Mouse (Mus musculus) limb, embryonic 11.5 days (tissue): Measurements from ENCODE around the gene Lpar4. TPM values are rescaled to one million over a fixed set of nuclear protein-coding genes. Genes with fewer than 3 reads are reported as not detected.

Experiments used
- ATAC-seq: fragments of 200-750 bp; cut with Nextera tagmentation; 2 replicates; pipeline ENCODE4 v1.8.0; 2017; ENCODE audit warnings: low read depth; ENCODE audit not compliant: insufficient number of reproducible peaks, low FRiP score, low TSS enrichment
- DNase-seq: peaks from one replicate; pipeline ENCODE4 v3.0.0-alpha.2; 2015; ENCODE audit warnings: low spot score
- H3K27ac ChIP-seq: fragments of 300-500 bp; sonication (generic); replicated peaks from 2 replicates; pipeline ENCODE4 v1.5.1; 2014; ENCODE audit warnings: low read depth, mild to moderate bottlenecking, low read length
- H3K27me3 ChIP-seq: fragments of 300-500 bp; sonication (generic); 2 replicates; pipeline ENCODE4 v1.6.1; 2014; ENCODE audit warnings: mild to moderate bottlenecking, low read length, mixed read lengths; ENCODE audit not compliant: control insufficient read depth, insufficient read depth
- H3K36me3 ChIP-seq: fragments of 300-500 bp; sonication (generic); 2 replicates; pipeline ENCODE4 v1.6.1; 2014; ENCODE audit warnings: mild to moderate bottlenecking, low read length, moderate library complexity, mixed read lengths; ENCODE audit not compliant: control insufficient read depth, insufficient read depth
- H3K4me1 ChIP-seq: fragments of 300-500 bp; sonication (generic); 2 replicates; pipeline ENCODE4 v1.6.1; 2014; ENCODE audit warnings: low read length, mixed read lengths; ENCODE audit not compliant: control insufficient read depth, insufficient read depth
- H3K4me2 ChIP-seq: fragments of 300-500 bp; sonication (generic); 2 replicates; pipeline ENCODE4 v1.6.1; 2014; ENCODE audit warnings: low read depth, mild to moderate bottlenecking, moderate library complexity; ENCODE audit not compliant: severe bottlenecking
- H3K4me3 ChIP-seq: fragments of 300-500 bp; sonication (generic); 2 replicates; pipeline ENCODE4 v1.5.1; 2014; ENCODE audit warnings: low read depth, low read length
- H3K9ac ChIP-seq: fragments of 300-500 bp; sonication (generic); 2 replicates; pipeline ENCODE4 v1.6.1; 2014; ENCODE audit warnings: mild to moderate bottlenecking, low read length
- H3K9me3 ChIP-seq: fragments of 300-500 bp; sonication (generic); 2 replicates; pipeline ENCODE4 v1.6.1; 2016; ENCODE audit warnings: low read length; ENCODE audit not compliant: control insufficient read depth
- WGBS: fragments of 180-500 bp; shearing (Covaris S2); extraction: QIAGEN DNeasy Blood & Tissue Kit; methylation state at CpG from one replicate; pipeline ENCODE4 v1.1.7; 2014; 5-methylcytosine and 5-hydroxymethylcytosine counted together
- polyA plus RNA-seq: library from polyadenylated mRNA; unstranded; fragments of >200 nt; fragmentation: Nextera tagmentation; extraction: Ambion mirVana; gene quantifications from 2 replicates; pipeline ENCODE4 v1.2.1, GENCODE M21; 2014

Gene Lpar4
- 33.0 and 33.1 TPM in 2 replicates for polyA plus RNA-seq

DNA sequence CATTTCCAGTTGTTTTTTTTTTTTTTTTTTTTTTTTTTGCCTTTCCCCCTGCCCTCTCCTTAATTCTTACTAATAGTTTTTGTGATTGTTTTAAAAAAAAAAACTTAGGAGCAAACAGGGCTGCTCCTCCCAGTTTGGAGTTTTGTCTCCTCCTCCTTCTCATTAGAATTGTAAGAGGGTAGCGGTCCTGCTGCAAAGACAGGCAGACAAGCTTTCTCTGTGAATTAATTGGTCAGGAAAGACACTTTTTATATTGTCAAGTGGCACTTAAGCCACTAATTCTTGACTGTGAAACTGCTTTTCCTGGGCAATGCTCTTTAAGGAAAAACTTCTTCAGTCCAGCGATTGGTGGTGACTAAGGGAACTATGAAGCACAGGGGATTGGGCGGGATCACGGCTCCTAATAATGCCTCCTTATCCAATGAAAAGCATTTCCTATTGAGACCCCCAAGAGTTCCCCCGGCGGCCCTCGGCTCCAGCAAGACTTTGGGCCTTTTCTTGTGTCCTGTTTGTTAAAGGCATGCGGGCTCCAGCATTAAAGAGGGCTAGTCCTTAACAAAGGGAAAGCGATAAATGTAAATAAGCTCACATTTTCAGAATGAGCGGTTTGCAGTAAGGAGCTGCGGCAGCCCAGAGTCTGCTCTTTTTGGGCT, at the start of gene Lpar4:
Gene Lpar4 (plus strand): TSS at position 451 of the 653 bp plus-strand sequence.
- peak; percentile 93 for ATAC-seq

DNA sequence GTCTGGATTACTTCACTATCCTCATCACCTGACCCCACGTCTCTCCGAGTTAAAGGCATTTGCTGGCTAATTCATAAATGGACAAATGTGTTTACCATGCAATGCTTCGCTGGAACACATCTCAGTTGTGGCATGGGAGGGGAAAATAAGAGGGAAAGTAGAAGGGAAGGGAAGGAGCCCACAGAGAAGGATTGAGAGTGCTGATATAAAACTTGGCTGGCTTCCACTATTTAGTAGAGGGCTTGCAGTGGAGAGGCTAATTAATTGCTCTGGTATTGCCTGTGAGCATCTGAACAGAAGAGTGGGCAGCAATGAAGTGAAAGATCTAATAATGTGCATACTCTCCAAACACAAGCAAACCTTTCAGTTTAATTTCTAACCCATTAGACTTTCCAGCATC, 49.0 kb upstream of the Lpar4 start:
- no peaks in the 10 kb centered on the region for H3K9me3 ChIP-seq
- no peaks in the 10 kb centered on the region for H3K4me1 ChIP-seq
- H3K9ac ChIP-seq, result no peak overlapping the region
- DNase-seq (no peak), ATAC-seq (no peak)
- H3K4me3 ChIP-seq, result no peak overlapping the region
- no peak overlapping the region for H3K4me2 ChIP-seq
- no peaks in the 10 kb centered on the region for H3K27me3 ChIP-seq
- H3K36me3 ChIP-seq, result no peaks in the 10 kb centered on the region
- no peak overlapping the region for H3K27ac ChIP-seq
- 53% methylated on average over 3 of the region's 3 CpGs for WGBS

More for the DNA sequence above, at the start of gene Lpar4:
- H3K27ac ChIP-seq, result peak within 1 kb of the TSS; percentile 56; the same call in 1 of the 2 replicates
- H3K4me2 ChIP-seq, result peak within 1 kb of the TSS; percentile 22
- H3K27me3 ChIP-seq, result no peaks in the 10 kb centered on the region
- peak within 1 kb of the TSS; percentile 63 for H3K9ac ChIP-seq
- DNase-seq, result peak; percentile 74
- no peaks in the 10 kb centered on the region for H3K9me3 ChIP-seq
- no peaks in the 10 kb centered on the region for H3K4me1 ChIP-seq
- 12% methylated on average over 11 of the region's 11 CpGs for WGBS
- no peaks in the 10 kb centered on the region for H3K36me3 ChIP-seq
- H3K4me3 ChIP-seq, result peak within 1 kb of the TSS; percentile 41

DNA sequence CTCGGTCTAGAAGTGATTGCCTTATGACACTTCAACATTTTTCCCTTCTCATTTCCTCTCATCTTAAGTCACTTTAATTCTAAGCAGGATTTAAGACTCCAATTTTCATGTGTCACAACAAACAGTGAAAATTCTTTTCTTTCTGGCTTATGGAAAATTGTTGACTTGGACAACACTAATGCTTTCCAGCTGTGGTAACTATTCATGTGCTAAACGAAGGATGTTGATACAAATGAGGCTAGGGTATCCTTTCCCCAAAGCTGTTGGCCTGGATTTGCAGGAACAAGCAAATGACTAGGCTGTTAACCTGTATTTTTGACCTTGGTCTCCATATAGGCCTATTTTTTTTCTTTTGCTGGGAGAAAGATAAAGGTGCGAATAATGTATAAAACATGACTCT, 48.5 kb upstream of the Lpar4 start:
- ATAC-seq (no peak), DNase-seq (no peak)
- no peaks in the 10 kb centered on the region for H3K27me3 ChIP-seq
- no peaks in the 10 kb centered on the region for H3K4me1 ChIP-seq
- H3K4me2 ChIP-seq, result no peak overlapping the region
- no peak overlapping the region for H3K4me3 ChIP-seq
- no peak overlapping the region for H3K9ac ChIP-seq
- H3K36me3 ChIP-seq, result no peaks in the 10 kb centered on the region
- WGBS, result 33% methylated on average over 3 of the region's 3 CpGs
- no peaks in the 10 kb centered on the region for H3K9me3 ChIP-seq
- no peak overlapping the region for H3K27ac ChIP-seq

DNA sequence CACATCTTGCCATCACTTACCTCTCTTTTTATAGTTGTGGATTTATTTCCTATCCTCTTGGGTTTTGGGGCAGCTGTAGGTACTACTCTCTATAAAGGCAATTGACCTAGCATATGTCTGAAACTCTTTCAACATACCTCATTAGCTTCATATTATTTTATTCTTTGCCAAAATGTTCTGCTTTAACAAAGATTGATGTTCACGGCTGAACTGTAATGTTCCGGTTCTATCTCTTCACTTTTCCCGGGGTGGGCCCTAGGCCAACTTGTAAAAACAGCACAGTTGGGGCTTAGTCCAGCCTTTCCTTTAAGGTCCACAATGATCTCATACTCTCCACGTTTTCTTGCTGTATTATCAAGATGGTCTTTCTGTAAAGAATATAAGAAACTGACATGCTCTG, 48.1 kb upstream of the Lpar4 start:
- Histone ChIP-seq H3K36me3 (no peaks in the 10 kb centered on the region), H3K4me3 (no peak overlapping the region), H3K4me1 (no peaks in the 10 kb centered on the region), H3K27me3 (no peaks in the 10 kb centered on the region), H3K4me2 (no peak overlapping the region), H3K9ac (no peak overlapping the region), H3K27ac (no peak overlapping the region), H3K9me3 (no peaks in the 10 kb centered on the region)
- no peak for ATAC-seq
- WGBS, result 56% methylated on average over 4 of the region's 4 CpGs
- DNase-seq, result no peak

DNA sequence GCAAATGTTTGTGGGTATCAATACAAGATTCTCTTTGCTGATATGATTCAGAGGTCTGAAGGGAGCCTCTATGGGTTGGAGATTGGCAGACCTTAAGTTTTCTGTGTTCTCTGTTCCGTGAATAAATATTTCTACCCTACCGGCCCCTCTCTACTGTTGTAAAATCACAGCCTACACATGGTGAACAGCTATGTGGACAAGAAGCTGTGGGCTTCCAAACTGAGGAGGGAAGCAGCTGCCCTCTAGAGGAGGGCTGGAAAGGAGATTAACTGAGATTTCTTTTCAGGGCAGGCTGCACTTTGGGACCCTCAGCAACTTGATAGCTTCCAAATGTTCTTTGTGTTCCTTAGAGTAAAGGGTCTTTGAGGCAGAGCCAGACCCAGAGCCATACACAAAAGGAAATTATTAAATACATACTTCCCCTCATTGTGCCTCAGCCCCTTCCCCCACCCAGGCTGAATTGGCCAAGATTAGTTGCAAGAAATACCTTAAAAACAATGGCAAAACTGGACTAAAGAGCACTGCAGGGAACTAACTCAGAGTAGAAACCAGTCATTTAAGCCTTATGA, 22.6 kb upstream of the Lpar4 start:
- DNase-seq, result peak; percentile 40
- Histone ChIP-seq H3K9me3 (no peaks in the 10 kb centered on the region), H3K36me3 (no peaks in the 10 kb centered on the region), H3K4me3 (no peak overlapping the region), H3K4me1 (no peaks in the 10 kb centered on the region), H3K27ac (peak overlapping the region; percentile 68; the same call in 1 of the 2 replicates), H3K4me2 (no peak overlapping the region), H3K9ac (no peak overlapping the region), H3K27me3 (no peaks in the 10 kb centered on the region)
- ATAC-seq, result peak; percentile 75; the same call in 1 of the 2 replicates
- 61% methylated on average over 2 of the region's 2 CpGs for WGBS

DNA sequence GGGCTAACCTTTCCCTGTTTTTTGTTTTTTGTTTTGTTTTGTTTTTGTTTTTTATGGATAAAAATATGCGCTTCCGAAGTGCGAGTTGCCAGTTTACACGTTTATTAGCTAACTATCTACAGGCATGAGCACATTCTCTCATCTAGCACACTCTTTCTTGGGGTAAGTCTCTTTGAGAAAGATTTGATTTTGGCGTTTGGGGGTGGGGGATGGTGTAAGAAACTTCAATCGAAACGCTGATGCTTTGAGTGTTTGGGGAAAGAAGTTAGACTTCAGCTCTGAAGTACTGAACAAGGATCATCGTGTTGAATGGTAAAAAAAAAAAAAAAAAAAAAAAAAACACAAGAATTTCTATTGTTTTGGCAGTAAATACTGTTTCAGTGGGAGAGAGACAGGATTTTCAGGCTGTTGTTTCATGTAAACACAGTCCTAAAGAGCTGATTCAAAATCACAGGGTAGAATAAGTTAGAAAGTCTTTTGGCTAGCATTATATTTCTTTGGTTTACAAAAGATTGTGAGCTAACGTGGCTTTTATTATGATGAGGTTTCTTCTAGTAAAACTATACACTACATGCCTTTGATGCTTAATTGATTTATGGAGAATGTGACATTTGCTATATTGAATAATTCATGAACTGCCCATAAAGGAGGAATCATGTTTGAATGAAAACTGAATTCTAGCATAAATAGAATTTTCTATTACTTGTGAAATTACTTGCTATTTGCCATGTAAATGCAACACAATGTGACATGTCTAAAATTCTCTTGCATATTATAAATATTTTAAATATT, 599 bp downstream of the Lpar4 start:
- WGBS, result 16% methylated on average over 9 of the region's 9 CpGs
- Histone ChIP-seq H3K27me3 (no peaks in the 10 kb centered on the region), H3K4me2 (peak overlapping the region; percentile 22; the same call in 1 of the 2 replicates), H3K9me3 (no peaks in the 10 kb centered on the region), H3K27ac (peak overlapping the region; percentile 56; the same call in 1 of the 2 replicates), H3K4me1 (no peaks in the 10 kb centered on the region), H3K36me3 (no peaks in the 10 kb centered on the region), H3K4me3 (peak overlapping the region; percentile 41), H3K9ac (peak overlapping the region; percentile 63)
- DNase-seq, result no peak
- no peak for ATAC-seq

DNA sequence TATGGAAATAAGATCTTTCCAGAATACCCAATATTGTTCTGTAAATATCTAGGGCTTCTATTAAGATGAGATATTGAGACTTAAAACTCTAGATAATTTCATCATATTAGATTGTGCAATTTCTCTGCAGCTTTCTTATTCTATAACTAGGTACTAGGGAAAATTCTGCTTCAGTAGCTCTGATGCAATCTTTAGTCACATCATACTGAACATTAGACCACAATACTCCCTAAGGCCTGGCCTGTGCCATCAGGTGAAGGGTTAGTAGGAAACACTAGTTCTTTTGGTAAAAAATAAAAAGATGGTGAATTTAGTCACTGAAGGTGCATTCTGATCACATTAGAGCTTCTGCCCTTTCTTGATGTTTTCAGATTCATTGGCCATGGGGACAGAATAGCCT, 4.1 kb downstream of the Lpar4 start:
- no peak overlapping the region for H3K4me3 ChIP-seq
- H3K9ac ChIP-seq, result no peak overlapping the region
- no peaks in the 10 kb centered on the region for H3K36me3 ChIP-seq
- H3K9me3 ChIP-seq, result no peaks in the 10 kb centered on the region
- H3K27ac ChIP-seq, result no peak overlapping the region
- DNase-seq, result no peak
- no peak overlapping the region for H3K4me2 ChIP-seq
- no peaks in the 10 kb centered on the region for H3K27me3 ChIP-seq
- ATAC-seq, result no peak
- no peaks in the 10 kb centered on the region for H3K4me1 ChIP-seq

DNA sequence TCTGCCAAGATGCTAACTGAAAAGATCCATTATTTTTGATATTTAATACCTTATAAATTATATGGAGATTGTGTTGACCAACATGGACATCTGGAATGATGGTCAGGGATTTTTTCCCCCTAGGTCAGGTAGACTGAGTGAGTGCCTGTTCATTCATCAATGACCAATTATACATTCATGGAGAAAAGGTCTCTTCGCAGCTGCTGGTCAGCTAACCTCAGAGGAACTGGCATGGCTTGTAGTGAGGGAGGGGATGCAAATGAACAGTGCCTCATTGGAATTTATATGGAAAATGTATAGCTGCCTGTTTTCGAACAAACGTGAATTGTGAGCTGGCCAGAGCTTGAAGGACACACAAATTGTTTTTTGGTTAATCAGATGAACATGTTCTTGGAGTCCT, 18.9 kb downstream of the Lpar4 start:
- H3K9me3 ChIP-seq, result no peaks in the 10 kb centered on the region
- WGBS, result 83% methylated on average over 3 of the region's 3 CpGs
- no peak for ATAC-seq
- no peaks in the 10 kb centered on the region for H3K36me3 ChIP-seq
- DNase-seq, result no peak
- H3K4me1 ChIP-seq, result no peaks in the 10 kb centered on the region
- H3K27me3 ChIP-seq, result no peaks in the 10 kb centered on the region
- no peak overlapping the region for H3K27ac ChIP-seq
- no peak overlapping the region for H3K4me2 ChIP-seq
- no peak overlapping the region for H3K4me3 ChIP-seq
- no peak overlapping the region for H3K9ac ChIP-seq
